22 mouse cellular contexts compared by ENCODE assay signal in the genomic region with DNA sequence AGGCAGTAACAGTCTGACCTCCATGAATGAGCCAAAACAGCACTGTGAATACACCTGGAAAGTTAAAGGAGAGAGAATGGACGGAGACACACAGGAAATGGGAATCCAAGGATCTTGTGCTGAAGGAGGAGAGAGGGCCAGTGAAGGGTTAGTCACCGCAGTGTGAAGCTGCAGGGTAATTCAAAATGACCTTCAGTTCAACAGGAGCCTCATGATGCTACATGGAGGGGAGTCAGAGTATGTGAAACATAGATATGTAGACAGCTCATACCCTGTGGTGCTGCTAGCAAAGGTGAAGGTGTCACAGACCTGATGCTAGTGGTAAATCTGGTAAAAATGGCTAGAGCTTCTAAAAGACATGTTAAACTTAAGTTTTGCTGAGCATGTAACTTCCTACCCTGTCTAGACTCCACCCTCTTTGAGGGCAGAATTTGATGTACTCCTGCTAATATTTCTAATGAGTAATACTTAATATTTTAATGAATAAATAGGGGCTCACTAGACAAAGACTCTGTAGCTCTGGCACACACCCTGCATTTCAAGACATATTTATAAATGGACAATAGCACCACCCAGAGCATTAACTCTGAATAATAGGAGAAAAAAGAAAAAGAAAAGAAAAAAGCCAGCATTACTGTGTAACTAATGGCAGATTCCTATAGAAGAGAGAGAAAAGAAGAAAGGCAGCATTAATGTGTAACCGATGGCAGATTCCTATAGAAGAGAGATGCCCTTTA. TPM values are rescaled to one million over a fixed set of nuclear protein-coding genes. Genes with fewer than 3 reads are reported as not detected.
DNase-seq lines count a peak whose midpoint lies in the region; ATAC-seq and TF ChIP-seq lines count a peak whose summit lies in the region.
"Had no signal": no experiment of that assay in that cellular context is flagged by ENCODE, and none has a peak within 500 bp of the region (broad histone marks: within the 10 kb centered on the region; RNA-seq: fewer than 3 reads in every experiment).

No protein-coding gene starts in this region.

- H3K9me3 ChIP-seq in hindbrain, embryonic 14.5 days (ENCODE audit: control insufficient read depth, low read length), result no peaks in the 10 kb centered on the region
- no peaks in the 10 kb centered on the region for H3K9me3 ChIP-seq in hindbrain, embryonic 13.5 days
- no peaks in the 10 kb centered on the region for H3K9me3 ChIP-seq in midbrain, embryonic 15.5 days
- H3K9me3 ChIP-seq: embryonic facial prominence, embryonic 15.5 days; heart, embryonic 12.5 days; neural tube, embryonic 12.5 days had no signal

- TF ChIP-seq CTCF in left cerebral cortex, adult 2 months (IDR thresholded peaks at IDR 0.05), result peak; percentile 18

- ATAC-seq in hindbrain, embryonic 14.5 days (ENCODE audit: low FRiP score), result no peak
- no peak for ATAC-seq in hindbrain, embryonic 13.5 days (ENCODE audit: low FRiP score)
- ATAC-seq in midbrain, embryonic 15.5 days (replicated peaks), result peak; percentile 58
- ATAC-seq in CD4-positive, CD25-positive, alpha-beta regulatory T cell, adult 4 months, result no peak

- no peaks in the 10 kb centered on the region for H3K27me3 ChIP-seq in hindbrain, embryonic 14.5 days (ENCODE audit: control insufficient read depth, insufficient read depth, low read length)
- no peaks in the 10 kb centered on the region for H3K27me3 ChIP-seq in hindbrain, embryonic 13.5 days
- H3K27me3 ChIP-seq in midbrain, embryonic 15.5 days (replicated peaks), result no peaks in the 10 kb centered on the region
- H3K27me3 ChIP-seq: embryonic facial prominence, embryonic 15.5 days; heart, embryonic 12.5 days; neural tube, embryonic 12.5 days had no signal

- 73% methylated on average over 3 of the region's 3 CpGs for WGBS in hindbrain, embryonic 14.5 days
- 77% methylated on average over 3 of the region's 3 CpGs for WGBS in hindbrain, embryonic 13.5 days
- 73% methylated on average over 3 of the region's 3 CpGs for WGBS in midbrain, embryonic 15.5 days

- no peak overlapping the region for H3K4me2 ChIP-seq in hindbrain, embryonic 14.5 days (replicated peaks)
- no peak overlapping the region for H3K4me2 ChIP-seq in hindbrain, embryonic 13.5 days
- no peak overlapping the region for H3K4me2 ChIP-seq in midbrain, embryonic 15.5 days
- H3K4me2 ChIP-seq: embryonic facial prominence, embryonic 15.5 days; heart, embryonic 12.5 days; neural tube, embryonic 12.5 days had no signal

- no peak overlapping the region for H3K4me3 ChIP-seq in hindbrain, embryonic 14.5 days (replicated peaks; ENCODE audit: low read length)
- no peak overlapping the region for H3K4me3 ChIP-seq in hindbrain, embryonic 13.5 days
- H3K4me3 ChIP-seq in left cerebral cortex, adult 2 months, result no peak overlapping the region
- H3K4me3 ChIP-seq in midbrain, embryonic 15.5 days, result no peak overlapping the region
- H3K4me3 ChIP-seq: embryonic facial prominence, embryonic 15.5 days; heart, embryonic 12.5 days; neural tube, embryonic 12.5 days had no signal

- no peaks in the 10 kb centered on the region for H3K36me3 ChIP-seq in hindbrain, embryonic 14.5 days (replicated peaks; ENCODE audit: control insufficient read depth, insufficient read depth)
- no peaks in the 10 kb centered on the region for H3K36me3 ChIP-seq in hindbrain, embryonic 13.5 days
- no peaks in the 10 kb centered on the region for H3K36me3 ChIP-seq in midbrain, embryonic 15.5 days (replicated peaks)
- H3K36me3 ChIP-seq: embryonic facial prominence, embryonic 15.5 days; heart, embryonic 12.5 days; neural tube, embryonic 12.5 days had no signal

- H3K27ac ChIP-seq in hindbrain, embryonic 14.5 days, result no peak overlapping the region
- H3K27ac ChIP-seq in hindbrain, embryonic 13.5 days, result no peak overlapping the region
- no peak overlapping the region for H3K27ac ChIP-seq in left cerebral cortex, adult 2 months
- no peak overlapping the region for H3K27ac ChIP-seq in midbrain, embryonic 15.5 days
- H3K27ac ChIP-seq: embryonic facial prominence, embryonic 15.5 days; neural tube, embryonic 12.5 days had no signal

- no peak overlapping the region for H3K9ac ChIP-seq in hindbrain, embryonic 14.5 days
- no peak overlapping the region for H3K9ac ChIP-seq in hindbrain, embryonic 13.5 days
- H3K9ac ChIP-seq in midbrain, embryonic 15.5 days, result no peak overlapping the region
- H3K9ac ChIP-seq: embryonic facial prominence, embryonic 15.5 days; heart, embryonic 12.5 days; neural tube, embryonic 12.5 days had no signal

- no peaks in the 10 kb centered on the region for H3K4me1 ChIP-seq in hindbrain, embryonic 14.5 days (replicated peaks; ENCODE audit: control insufficient read depth, insufficient read depth, low read length)
- H3K4me1 ChIP-seq in hindbrain, embryonic 13.5 days (replicated peaks), result no peaks in the 10 kb centered on the region
- no peaks in the 10 kb centered on the region for H3K4me1 ChIP-seq in midbrain, embryonic 15.5 days
- H3K4me1 ChIP-seq: embryonic facial prominence, embryonic 15.5 days; heart, embryonic 12.5 days; neural tube, embryonic 12.5 days had no signal

- intact Hi-C loops in left cerebral cortex, adult 2 months (cut with DNase I), result no loop called here

- DNase-seq in hindbrain, embryonic 14.5 days (ENCODE audit: low spot score), result peak; percentile 58
- DNase-seq in left cerebral cortex, adult 2 months (ENCODE audit: extremely low spot score in 1 of 2, low spot score in 2 of 2), result no peak
- no peak for DNase-seq in left cerebral cortex, adult 9 months (ENCODE audit: low spot score in 2 of 2)
- no peak for DNase-seq in thymus, adult 18-20 months
- DNase-seq: adrenal gland, postnatal 10 days; cerebellum, adult 9-11 months; gastrocnemius, postnatal 10 days; heart, postnatal 10 days; kidney, adult 11 months; lung, postnatal 4 days; right cerebral cortex, postnatal 14 days; thymus, postnatal 14 days had no signal

RNA-seq across cellular contexts. Expression of a gene that starts 23.2 kb away (rescaled TPM):
- 13.3 and 13.5 TPM in 2 replicates for polyA plus RNA-seq in hindbrain, embryonic 14.5 days (2014; fragmentation: Nextera tagmentation; extraction: Ambion mirVana)
- 14.9 and 15.7 TPM in 2 replicates for polyA plus RNA-seq in hindbrain, embryonic 13.5 days (2015; fragmentation: Nextera tagmentation; extraction: Ambion mirVana)
- 10 to 100 TPM; 11.5 to 12.0 TPM for total RNA-seq in left cerebral cortex, adult 2 months (2021)
- polyA plus RNA-seq in midbrain, embryonic 15.5 days (2015; fragmentation: Nextera tagmentation; extraction: Ambion mirVana), result 13.6 and 16.8 TPM in 2 replicates
- not detected for polyA plus RNA-seq in CD4-positive, CD25-positive, alpha-beta regulatory T cell, adult 4 months (2017; shearing (Covaris generic))
- total RNA-seq: common myeloid progenitor, adult 5-6 weeks; gastrocnemius, postnatal 10 days; granulocyte monocyte progenitor cell, adult 5-6 weeks had no signal
- polyA plus RNA-seq: C2C12; large intestine, adult 2 months had no signal

Comparison
In these comparisons a context has a peak if more than half of its experiments do, and no peak if none do; other contexts are left out.
1. RNA of a gene that starts 23.2 kb away (polyA plus RNA-seq): 13.6 to 16.8 TPM in midbrain, embryonic 15.5 days, 14.9 to 15.7 TPM in hindbrain, embryonic 13.5 days and 13.3 to 13.5 TPM in hindbrain, embryonic 14.5 days; not detected in CD4-positive, CD25-positive, alpha-beta regulatory T cell, adult 4 months; every median in the first group is over 10 times any median in the second.